Mouse (Mus musculus): ENCODE measurements at regions not wholly inside any gene's neighbourhood (a gene's known extent, or its start where the extent isn't known, plus 50 kb on each side); places are given as distances from the start of the nearest gene placed in this dataset.

- TF ChIP-seq CTCF (IDR thresholded peaks at IDR 0.05) (no peak), EP300 (IDR thresholded peaks at IDR 0.05; ENCODE audit: insufficient read depth, low read depth, low read length) (no peak)
These were observed 213.8 kb upstream of the Ferd3l start for GRCm38 (mm10) chr12:33714392-33714791.

Measured in heart, adult 2 months (tissue).